Mouse (Mus musculus) gastrocnemius, adult 2 months (tissue): Measurements from ENCODE around the gene Bcas3. TPM values are rescaled to one million over a fixed set of nuclear protein-coding genes. Genes with fewer than 3 reads are reported as not detected.
A peak's percentile ranks its signal among the peaks of the same experiment; 100 is the strongest.
"Not testable (repeated sequence)": the region's sequence is repeated elsewhere in the genome, so short reads cannot be mapped to it uniquely, and the experiment has no call there.

Experiments
- DNase-seq: peaks from one replicate; pipeline ENCODE4 v3.0.0; 2022
- H3K27ac ChIP-seq: fragments of 200-600 bp; 2 replicates; pipeline ENCODE4 v1.8.1; 2022; ENCODE audit warnings: mild to moderate bottlenecking
- H3K4me3 ChIP-seq: fragments of 200-600 bp; 2 replicates; pipeline ENCODE4 v1.8.1; 2022; ENCODE audit warnings: mild to moderate bottlenecking, moderate library complexity
- CTCF ChIP-seq: fragments of 200-600 bp; IDR thresholded peaks from 2 replicates; pipeline ENCODE4 v1.8.1; 2022; ENCODE audit warnings: antibody characterized with exemption, mild to moderate bottlenecking, moderate library complexity
- intact Hi-C: fragments of 180-260 bp; cut with DNase I; formaldehyde crosslinking; loops from one replicate; pipeline ENCODE4 v1.15.1; 2025
- total RNA-seq, 2 experiments: library from RNA; stranded (reverse); gene quantifications; 2 replicates each; pipeline ENCODE4 v1.2.3; 2021

Bcas3 gene
- total RNA-seq, 2 experiments from 2014 or later = 39.6 to 46.6 TPM

- no peak overlapping the region for H3K27ac ChIP-seq
- no peak for DNase-seq
- no peak overlapping the region for H3K4me3 ChIP-seq
- TF ChIP-seq CTCF = no peak
- intact Hi-C loops = no loop called here
Observed at GRCm38 (mm10) chr11:85453598-85454304, 100.8 kb downstream of the Bcas3 start.

- TF ChIP-seq CTCF = no peak
- Histone ChIP-seq H3K27ac (no peak overlapping the region), H3K4me3 (no peak overlapping the region)
- no peak for DNase-seq
- intact Hi-C loops = no loop called here
Observed at GRCm38 (mm10) chr11:85454305-85454682, 101.3 kb downstream of the Bcas3 start.

DNA sequence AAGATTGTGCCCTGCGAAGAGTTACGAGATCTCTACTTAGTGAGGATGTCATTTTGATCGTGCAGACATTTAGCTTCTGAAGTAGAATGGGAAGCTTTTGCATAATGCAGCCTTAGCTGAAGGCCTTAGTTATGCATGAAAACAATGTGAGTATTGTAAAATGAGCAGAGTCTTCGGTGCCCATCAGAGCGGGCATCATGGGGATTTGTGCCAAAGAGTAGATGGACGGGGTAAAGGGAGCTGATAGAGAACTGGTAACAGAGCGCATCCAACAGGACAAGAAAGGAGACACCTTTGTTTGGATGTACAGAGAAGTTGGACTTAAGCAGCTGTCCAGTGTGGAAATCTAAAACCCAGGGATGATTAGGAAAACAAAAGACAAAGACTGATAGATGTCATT, 108.6 kb downstream of the Bcas3 start:
- no peak for TF ChIP-seq CTCF
- intact Hi-C loops = no loop called here
- no peak for DNase-seq
- H3K27ac ChIP-seq = no peak overlapping the region
- no peak overlapping the region for H3K4me3 ChIP-seq

GRCm38 (mm10) chr11:85469526-85469925, 116.6 kb downstream of the Bcas3 start:
- H3K27ac ChIP-seq = no peak overlapping the region
- H3K4me3 ChIP-seq = no peak overlapping the region
- intact Hi-C loops = loop anchor here (2.0 to 5.0 kb wide), 4 partner anchors 48 to 373 kb away; no protein-coding TSS in a partner anchor
- DNase-seq = no peak
- TF ChIP-seq CTCF = peak; percentile 87

- DNase-seq = no peak
- no peak for TF ChIP-seq CTCF
- no peak overlapping the region for H3K27ac ChIP-seq
- H3K4me3 ChIP-seq = no peak overlapping the region
- intact Hi-C loops = loop anchor here (5.0 kb wide), 1 partner anchor 702 kb away; no protein-coding TSS in a partner anchor
Observed at GRCm38 (mm10) chr11:85470508-85470907, 117.5 kb downstream of the Bcas3 start.

GRCm38 (mm10) chr11:85474326-85474725, 121.4 kb downstream of the Bcas3 start:
- Histone ChIP-seq H3K27ac (no peak overlapping the region), H3K4me3 (no peak overlapping the region)
- intact Hi-C loops = loop anchor here (5.0 kb wide), 1 partner anchor 698 kb away; no protein-coding TSS in a partner anchor

DNA sequence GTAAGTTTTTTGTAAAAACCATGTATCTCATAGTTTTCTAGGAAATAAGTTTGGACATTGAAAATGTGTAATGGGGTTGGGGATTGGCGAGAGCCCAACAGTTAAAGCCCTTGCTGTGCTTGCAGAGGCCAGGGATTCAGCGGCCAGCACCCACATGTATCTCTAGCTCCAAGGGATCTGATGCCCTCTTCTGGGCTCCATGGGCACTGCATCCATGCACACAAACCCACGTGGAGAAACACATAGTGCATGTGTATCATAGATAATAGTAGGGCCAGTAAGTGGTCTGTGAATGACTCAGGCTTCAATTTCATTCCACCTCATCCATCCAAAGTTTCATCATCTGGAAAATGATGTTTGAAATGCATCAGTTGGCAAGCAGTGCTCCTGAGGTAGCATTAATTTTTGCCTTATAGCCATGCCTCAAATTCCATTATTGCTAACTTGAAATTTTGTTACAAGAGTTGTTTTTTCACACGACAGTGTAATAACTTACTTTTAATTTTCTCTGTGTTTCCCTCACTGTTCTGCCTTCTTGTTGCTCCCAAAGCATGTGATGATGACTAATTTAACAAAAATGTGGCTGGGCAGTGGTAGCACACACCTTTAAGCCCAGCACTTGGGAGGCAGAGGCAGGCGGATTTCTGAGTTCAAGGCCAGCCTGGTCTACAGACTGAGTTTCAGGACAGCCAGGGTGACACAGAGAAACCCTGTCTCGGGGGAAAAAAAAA, 129.9 kb downstream of the Bcas3 start:
- H3K4me3 ChIP-seq = no peak overlapping the region
- no peak overlapping the region for H3K27ac ChIP-seq
- intact Hi-C loops = no loop called here
- peak; percentile 23 for DNase-seq
- peak; percentile 55 for TF ChIP-seq CTCF

More at GRCm38 (mm10) chr11:85474326-85474725, 121.4 kb downstream of the Bcas3 start:
- DNase-seq = no peak
- TF ChIP-seq CTCF = no peak

DNA sequence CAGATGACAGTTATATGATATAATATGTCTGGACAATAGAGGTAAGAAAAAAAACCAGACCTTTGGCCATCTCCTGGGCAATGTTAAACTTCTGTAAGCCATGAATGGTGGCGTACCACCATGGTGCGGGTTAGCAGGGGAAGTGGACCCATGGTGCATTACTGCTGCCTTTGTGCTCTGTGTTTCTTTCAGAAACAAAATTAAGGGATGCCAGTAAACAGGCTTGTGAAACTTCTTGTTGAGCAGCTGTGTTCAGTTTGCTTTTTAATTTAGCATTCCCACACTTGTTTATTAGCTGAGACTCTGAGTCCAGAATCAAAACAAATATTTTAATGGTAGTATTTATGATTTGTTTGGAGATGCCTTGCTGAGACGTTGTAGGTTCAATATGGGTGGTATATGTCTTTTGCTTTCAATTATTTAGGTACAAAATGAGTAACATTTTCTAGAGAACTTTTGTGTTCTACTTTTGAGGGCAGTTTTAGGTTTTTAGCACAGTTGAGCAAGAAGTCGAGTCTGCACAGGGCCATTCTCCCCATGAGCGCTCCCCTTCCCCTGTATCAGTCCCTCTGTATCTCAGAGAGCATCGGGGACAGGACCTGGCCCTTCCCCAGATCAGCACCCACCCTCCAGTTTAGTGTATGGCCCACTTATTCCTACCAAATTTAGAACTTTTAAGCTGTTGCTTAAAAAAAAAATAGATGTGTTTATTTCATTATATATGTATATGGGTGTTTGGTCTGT, 132.4 kb downstream of the Bcas3 start:
- no peak for TF ChIP-seq CTCF
- Histone ChIP-seq H3K4me3 (no peak overlapping the region), H3K27ac (no peak overlapping the region)
- DNase-seq = no peak
- intact Hi-C loops = no loop called here

GRCm38 (mm10) chr11:85487501-85487900, 134.5 kb downstream of the Bcas3 start:
- no peak overlapping the region for H3K4me3 ChIP-seq
- intact Hi-C loops = no loop called here
- DNase-seq = no peak
- no peak for TF ChIP-seq CTCF
- no peak overlapping the region for H3K27ac ChIP-seq

- H3K27ac ChIP-seq = peak overlapping the region; percentile 89
- peak; percentile 84 for DNase-seq
- H3K4me3 ChIP-seq = peak overlapping the region; percentile 58
- intact Hi-C loops = no loop called here
- no peak for TF ChIP-seq CTCF
Observed at GRCm38 (mm10) chr11:85492231-85492630, 139.3 kb downstream of the Bcas3 start.

GRCm38 (mm10) chr11:85492666-85493065, 139.7 kb downstream of the Bcas3 start:
- H3K27ac ChIP-seq = peak overlapping the region; percentile 89
- no peak for TF ChIP-seq CTCF
- H3K4me3 ChIP-seq = peak overlapping the region; percentile 58
- intact Hi-C loops = no loop called here
- DNase-seq = no peak

DNA sequence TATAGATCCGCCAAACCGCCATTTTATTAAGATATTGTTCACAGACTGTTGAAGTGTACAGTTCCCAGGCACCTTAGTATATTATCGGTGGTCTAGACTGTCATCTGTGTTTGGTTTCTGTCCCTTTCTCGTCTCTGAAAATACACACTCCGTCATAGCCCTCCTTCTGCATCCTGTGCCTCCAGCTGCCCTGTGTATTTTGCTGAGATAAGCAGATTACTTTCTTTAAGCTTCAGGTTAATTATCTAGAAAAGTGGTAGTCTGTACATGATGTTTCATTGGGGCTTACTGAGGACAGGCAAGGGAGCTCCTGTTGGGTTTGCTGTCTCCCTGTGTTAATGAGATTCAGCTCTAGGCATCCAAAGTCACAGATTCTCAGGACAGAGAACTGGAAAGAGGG, 146.6 kb downstream of the Bcas3 start:
- intact Hi-C loops = no loop called here
- no peak for TF ChIP-seq CTCF
- no peak for DNase-seq
- H3K4me3 ChIP-seq = no peak overlapping the region
- no peak overlapping the region for H3K27ac ChIP-seq

DNA sequence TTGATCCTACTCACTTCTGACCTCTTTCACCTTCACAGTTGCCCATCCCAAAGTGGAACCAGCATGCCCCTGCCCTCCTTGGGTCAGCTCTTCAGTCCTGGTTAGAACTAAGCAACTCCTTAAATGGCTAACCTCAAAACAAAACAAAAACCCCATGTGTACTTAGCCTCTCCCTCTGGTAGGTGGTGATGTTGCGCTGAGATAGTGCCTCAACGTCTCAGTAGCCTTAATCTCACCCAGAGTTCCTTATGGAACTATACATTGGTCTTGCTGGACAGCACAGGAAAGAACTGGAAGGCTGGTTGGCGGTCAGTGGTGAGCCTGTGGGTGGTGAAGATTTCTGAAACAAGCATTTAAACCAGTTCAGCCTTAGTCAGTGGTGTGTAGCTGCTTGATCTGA, 149.1 kb downstream of the Bcas3 start:
- intact Hi-C loops = no loop called here
- H3K27ac ChIP-seq = no peak overlapping the region
- no peak overlapping the region for H3K4me3 ChIP-seq
- no peak for TF ChIP-seq CTCF
- DNase-seq = no peak

- H3K4me3 ChIP-seq, intact Hi-C loops, H3K27ac ChIP-seq, DNase-seq: not testable (repeated sequence)
Observed at GRCm38 (mm10) chr11:85504812-85505211, 151.8 kb downstream of the Bcas3 start.
